Mouse (Mus musculus) spleen, adult 2 months (tissue): ENCODE results near the gene Hist1h3b.

Source experiments
- CTCF ChIP-seq: fragments of 200-500 bp; IDR thresholded peaks from 2 replicates; pipeline ENCODE4 v1.5.1; 2011; ENCODE audit warnings: mild to moderate bottlenecking, inconsistent platforms; ENCODE audit not compliant: insufficient read depth, insufficient read length, insufficient replicate concordance; ENCODE audit errors: extremely low read depth
- POLR2A ChIP-seq: fragments of 200-500 bp; IDR thresholded peaks from 2 replicates; pipeline ENCODE4 v1.6.1; 2011; ENCODE audit warnings: low read depth, low read length, inconsistent platforms

DNA sequence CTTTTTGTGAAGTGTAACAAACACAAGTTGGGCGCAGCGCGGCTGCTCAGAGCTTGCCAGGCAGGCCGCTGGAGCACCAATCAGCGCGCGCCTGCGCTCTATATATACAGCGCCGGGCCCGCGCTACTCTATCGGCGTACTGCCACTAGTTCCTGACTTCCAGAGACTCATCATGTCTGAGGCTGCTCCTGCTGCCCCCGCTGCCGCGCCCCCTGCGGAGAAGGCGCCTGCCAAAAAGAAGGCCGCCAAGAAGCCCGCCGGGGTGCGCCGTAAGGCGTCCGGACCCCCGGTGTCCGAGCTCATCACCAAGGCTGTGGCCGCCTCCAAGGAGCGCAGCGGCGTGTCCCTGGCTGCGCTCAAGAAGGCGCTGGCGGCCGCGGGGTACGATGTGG lies 13.4 kb upstream of the Hist1h3b start, which contains the start of gene Hist1h1c:
- TF ChIP-seq POLR2A, result peak; percentile 99
- TF ChIP-seq CTCF, result no peak
